Mouse (Mus musculus): ENCODE results near the gene Atp8b5. TPM values are rescaled to one million over a fixed set of nuclear protein-coding genes. Genes with fewer than 3 reads are reported as not detected.

The Atp8b5 gene
- polyA plus RNA-seq, 1 experiment = not detected

- Histone ChIP-seq H3K36me3 (ENCODE audit: control insufficient read depth, insufficient read depth) (no peaks in the 10 kb centered on the region), H3K79me2 (ENCODE audit: control insufficient read depth, insufficient read depth) (no peaks in the 10 kb centered on the region), H3ac (ENCODE audit: control insufficient read depth, insufficient read length) (no peak overlapping the region), H3K4me3 (no peak overlapping the region), H3K4me2 (ENCODE audit: low read depth) (no peak overlapping the region), H3K27me3 (ENCODE audit: control insufficient read depth, insufficient read depth, insufficient read length) (peaks cover 23% of the 10 kb centered on the region)
- TF ChIP-seq MAX (IDR thresholded peaks at IDR 0.05; ENCODE audit: low read depth) (no peak), SRF (IDR thresholded peaks at IDR 0.05; ENCODE audit: control insufficient read depth, insufficient read length, low read depth) (no peak)
Observed at GRCm38 (mm10) chr4:43259435-43259834, 7.5 kb upstream of the Atp8b5 start.

DNA sequence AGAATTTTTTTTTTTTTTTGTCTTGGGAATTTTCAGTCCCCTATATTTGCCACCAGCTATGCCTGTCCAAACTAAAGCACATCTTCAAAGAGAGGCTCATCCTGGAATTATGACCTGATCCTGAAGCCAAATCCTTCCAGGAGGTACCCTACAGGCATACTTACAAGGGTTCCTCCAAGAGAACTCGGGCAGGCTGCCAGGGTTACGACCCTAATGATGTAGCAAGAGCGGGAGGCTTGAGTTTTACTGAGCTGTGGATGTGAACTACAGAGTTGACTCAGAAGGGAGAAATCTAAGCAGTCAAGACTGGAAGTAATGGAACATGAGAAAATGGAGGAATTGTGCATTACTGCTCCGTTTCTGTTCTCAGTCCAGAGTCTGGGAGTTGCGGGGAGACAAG, 6.9 kb upstream of the Atp8b5 start:
- H3K27me3 ChIP-seq (ENCODE audit: control insufficient read depth, insufficient read depth, insufficient read length) = peaks cover 23% of the 10 kb centered on the region
- H3K4me3 ChIP-seq = no peak overlapping the region
- H3K36me3 ChIP-seq (ENCODE audit: control insufficient read depth, insufficient read depth) = no peaks in the 10 kb centered on the region
- H3ac ChIP-seq (ENCODE audit: control insufficient read depth, insufficient read length) = no peak overlapping the region
- H3K79me2 ChIP-seq (ENCODE audit: control insufficient read depth, insufficient read depth) = no peaks in the 10 kb centered on the region
- H3K4me2 ChIP-seq (ENCODE audit: low read depth) = no peak overlapping the region
- TF ChIP-seq POLR2AphosphoS2 (IDR thresholded peaks at IDR 0.05; ENCODE audit: insufficient read length, low read depth) (no peak), TCF12 (IDR thresholded peaks at IDR 0.05; ENCODE audit: insufficient read depth, poor library complexity, severe bottlenecking) (no peak), USF1 (IDR thresholded peaks at IDR 0.05; ENCODE audit: low read depth) (no peak), MAX (IDR thresholded peaks at IDR 0.05; ENCODE audit: low read depth) (no peak), E2F4 (IDR thresholded peaks at IDR 0.05; ENCODE audit: insufficient read depth) (no peak), SRF (IDR thresholded peaks at IDR 0.05; ENCODE audit: control insufficient read depth, insufficient read length, low read depth) (no peak), REST (IDR thresholded peaks at IDR 0.05; ENCODE audit: insufficient read depth, insufficient read length) (no peak), CEBPB (IDR thresholded peaks at IDR 0.05; ENCODE audit: insufficient read depth, poor library complexity, severe bottlenecking) (no peak), MYOD1 (IDR thresholded peaks at IDR 0.05; ENCODE audit: control insufficient read depth in 1 of 3, insufficient read length in 2 of 3, low read depth in 2 of 3) (no peak), MYOG (IDR thresholded peaks at IDR 0.05; ENCODE audit: control insufficient read depth in 1 of 3, insufficient read depth in 1 of 3, insufficient read length in 2 of 3, low read depth in 2 of 3) (no peak), TCF3 (IDR thresholded peaks at IDR 0.05; ENCODE audit: insufficient read length, low read depth) (no peak), POLR2A (IDR thresholded peaks at IDR 0.05; ENCODE audit: insufficient read length, low read depth) (no peak)

DNA sequence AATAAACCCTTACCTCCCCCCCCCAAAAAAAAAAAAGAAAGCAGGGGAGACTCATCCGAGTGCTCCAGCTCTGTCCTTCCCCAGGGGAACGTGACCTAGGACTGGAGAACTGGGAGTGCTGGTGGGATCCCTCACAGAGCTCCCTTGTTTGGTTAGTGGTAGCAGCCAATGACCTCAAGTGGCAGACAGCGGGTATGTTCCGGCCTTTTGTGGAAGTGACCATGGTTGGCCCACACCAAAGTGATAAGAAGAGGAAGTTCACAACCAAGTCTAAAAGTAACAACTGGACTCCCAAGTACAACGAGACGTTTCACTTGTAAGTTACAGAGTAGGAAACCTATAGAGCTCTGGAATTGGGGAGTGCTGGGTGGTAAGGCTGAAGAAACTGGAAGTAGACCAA, 4.1 kb upstream of the Atp8b5 start:
- Histone ChIP-seq H3K27me3 (ENCODE audit: control insufficient read depth, insufficient read depth, insufficient read length) (peaks cover 12% of the 10 kb centered on the region), H3K4me2 (ENCODE audit: low read depth) (no peak overlapping the region), H3K79me2 (ENCODE audit: control insufficient read depth, insufficient read depth) (no peaks in the 10 kb centered on the region), H3K36me3 (ENCODE audit: control insufficient read depth, insufficient read depth) (no peaks in the 10 kb centered on the region), H3K4me3 (no peak overlapping the region), H3ac (ENCODE audit: control insufficient read depth, insufficient read length) (no peak overlapping the region)
- TF ChIP-seq REST (IDR thresholded peaks at IDR 0.05; ENCODE audit: insufficient read depth, insufficient read length) = no peak
- no peak for TF ChIP-seq POLR2AphosphoS2 (IDR thresholded peaks at IDR 0.05; ENCODE audit: insufficient read length, low read depth)
- TF ChIP-seq TCF3 (IDR thresholded peaks at IDR 0.05; ENCODE audit: insufficient read length, low read depth) = no peak
- no peak for TF ChIP-seq CEBPB (IDR thresholded peaks at IDR 0.05; ENCODE audit: insufficient read depth, poor library complexity, severe bottlenecking)
- TF ChIP-seq E2F4 (IDR thresholded peaks at IDR 0.05; ENCODE audit: insufficient read depth) = no peak
- no peak for TF ChIP-seq MYOG (IDR thresholded peaks at IDR 0.05; ENCODE audit: control insufficient read depth in 1 of 3, insufficient read depth in 1 of 3, insufficient read length in 2 of 3, low read depth in 2 of 3)
- TF ChIP-seq POLR2A (IDR thresholded peaks at IDR 0.05; ENCODE audit: insufficient read length, low read depth) = no peak
- no peak for TF ChIP-seq TCF12 (IDR thresholded peaks at IDR 0.05; ENCODE audit: insufficient read depth, poor library complexity, severe bottlenecking)
- no peak for TF ChIP-seq MAX (IDR thresholded peaks at IDR 0.05; ENCODE audit: low read depth)
- TF ChIP-seq USF1 (IDR thresholded peaks at IDR 0.05; ENCODE audit: low read depth) = no peak
- TF ChIP-seq SRF (IDR thresholded peaks at IDR 0.05; ENCODE audit: control insufficient read depth, insufficient read length, low read depth) = no peak
- TF ChIP-seq MYOD1 (IDR thresholded peaks at IDR 0.05; ENCODE audit: control insufficient read depth in 1 of 3, insufficient read length in 2 of 3, low read depth in 2 of 3) = no peak

DNA sequence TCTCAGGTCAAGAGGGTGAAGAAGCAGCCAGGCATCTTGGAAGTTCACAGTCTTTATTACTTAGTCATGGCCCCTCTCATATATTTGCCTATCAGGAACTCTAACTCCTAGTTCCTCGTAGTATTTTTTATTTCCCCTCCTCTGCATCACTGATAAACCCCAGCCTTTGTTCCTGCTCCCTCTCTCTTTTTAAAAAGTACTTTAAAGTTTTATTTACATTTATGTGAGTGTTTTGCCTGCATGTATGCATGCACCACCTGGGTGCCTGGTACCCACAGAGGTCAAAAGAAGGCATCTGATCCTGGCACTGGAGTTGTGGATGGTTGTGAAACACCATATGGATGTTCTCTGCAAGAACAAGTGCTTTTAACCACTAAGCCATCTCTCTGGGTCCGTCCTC, 813 bp upstream of the Atp8b5 start:
- TF ChIP-seq E2F4 (IDR thresholded peaks at IDR 0.05; ENCODE audit: insufficient read depth) = no peak
- TF ChIP-seq CEBPB (IDR thresholded peaks at IDR 0.05; ENCODE audit: insufficient read depth, poor library complexity, severe bottlenecking) = no peak
- no peak for TF ChIP-seq POLR2AphosphoS2 (IDR thresholded peaks at IDR 0.05; ENCODE audit: insufficient read length, low read depth)
- TF ChIP-seq MYOG (IDR thresholded peaks at IDR 0.05; ENCODE audit: control insufficient read depth in 1 of 3, insufficient read depth in 1 of 3, insufficient read length in 2 of 3, low read depth in 2 of 3) = no peak
- TF ChIP-seq TCF3 (IDR thresholded peaks at IDR 0.05; ENCODE audit: insufficient read length, low read depth) = no peak
- Histone ChIP-seq H3ac (ENCODE audit: control insufficient read depth, insufficient read length) (no peak overlapping the region), H3K4me3 (peak overlapping the region; percentile 9), H3K79me2 (ENCODE audit: control insufficient read depth, insufficient read depth) (no peaks in the 10 kb centered on the region), H3K36me3 (ENCODE audit: control insufficient read depth, insufficient read depth) (no peaks in the 10 kb centered on the region), H3K4me2 (ENCODE audit: low read depth) (no peak overlapping the region), H3K27me3 (ENCODE audit: control insufficient read depth, insufficient read depth, insufficient read length) (no peaks in the 10 kb centered on the region)

- Histone ChIP-seq H3K79me2 (ENCODE audit: control insufficient read depth, insufficient read depth) (no peaks in the 10 kb centered on the region), H3K4me2 (ENCODE audit: low read depth) (peak overlapping the region; percentile 89), H3K27me3 (ENCODE audit: control insufficient read depth, insufficient read depth, insufficient read length) (no peaks in the 10 kb centered on the region), H3ac (ENCODE audit: control insufficient read depth, insufficient read length) (no peak overlapping the region), H3K36me3 (ENCODE audit: control insufficient read depth, insufficient read depth) (no peaks in the 10 kb centered on the region), H3K4me3 (peak overlapping the region; percentile 9)
- no peak for TF ChIP-seq TCF3 (IDR thresholded peaks at IDR 0.05; ENCODE audit: insufficient read length, low read depth)
- no peak for TF ChIP-seq MAX (IDR thresholded peaks at IDR 0.05; ENCODE audit: low read depth)
- no peak for TF ChIP-seq POLR2A (IDR thresholded peaks at IDR 0.05; ENCODE audit: insufficient read length, low read depth)
- no peak for TF ChIP-seq TCF12 (IDR thresholded peaks at IDR 0.05; ENCODE audit: insufficient read depth, poor library complexity, severe bottlenecking)
- TF ChIP-seq CEBPB (IDR thresholded peaks at IDR 0.05; ENCODE audit: insufficient read depth, poor library complexity, severe bottlenecking) = no peak
- no peak for TF ChIP-seq REST (IDR thresholded peaks at IDR 0.05; ENCODE audit: insufficient read depth, insufficient read length)
- TF ChIP-seq SRF (IDR thresholded peaks at IDR 0.05; ENCODE audit: control insufficient read depth, insufficient read length, low read depth) = no peak
- TF ChIP-seq E2F4 (IDR thresholded peaks at IDR 0.05; ENCODE audit: insufficient read depth) = no peak
- TF ChIP-seq POLR2AphosphoS2 (IDR thresholded peaks at IDR 0.05; ENCODE audit: insufficient read length, low read depth) = no peak
- no peak for TF ChIP-seq MYOG (IDR thresholded peaks at IDR 0.05; ENCODE audit: control insufficient read depth in 1 of 3, insufficient read depth in 1 of 3, insufficient read length in 2 of 3, low read depth in 2 of 3)
- TF ChIP-seq MYOD1 (IDR thresholded peaks at IDR 0.05; ENCODE audit: control insufficient read depth in 1 of 3, insufficient read length in 2 of 3, low read depth in 2 of 3) = no peak
- no peak for TF ChIP-seq USF1 (IDR thresholded peaks at IDR 0.05; ENCODE audit: low read depth)
Observed at GRCm38 (mm10) chr4:43267323-43267658, 332 bp downstream of the Atp8b5 start.

Data from myocyte (in vitro differentiated cells).